Mouse (Mus musculus): ENCODE data around the gene Pakap.
A peak's percentile ranks its signal among the peaks of the same experiment; 100 is the strongest.

Pakap gene

DNA sequence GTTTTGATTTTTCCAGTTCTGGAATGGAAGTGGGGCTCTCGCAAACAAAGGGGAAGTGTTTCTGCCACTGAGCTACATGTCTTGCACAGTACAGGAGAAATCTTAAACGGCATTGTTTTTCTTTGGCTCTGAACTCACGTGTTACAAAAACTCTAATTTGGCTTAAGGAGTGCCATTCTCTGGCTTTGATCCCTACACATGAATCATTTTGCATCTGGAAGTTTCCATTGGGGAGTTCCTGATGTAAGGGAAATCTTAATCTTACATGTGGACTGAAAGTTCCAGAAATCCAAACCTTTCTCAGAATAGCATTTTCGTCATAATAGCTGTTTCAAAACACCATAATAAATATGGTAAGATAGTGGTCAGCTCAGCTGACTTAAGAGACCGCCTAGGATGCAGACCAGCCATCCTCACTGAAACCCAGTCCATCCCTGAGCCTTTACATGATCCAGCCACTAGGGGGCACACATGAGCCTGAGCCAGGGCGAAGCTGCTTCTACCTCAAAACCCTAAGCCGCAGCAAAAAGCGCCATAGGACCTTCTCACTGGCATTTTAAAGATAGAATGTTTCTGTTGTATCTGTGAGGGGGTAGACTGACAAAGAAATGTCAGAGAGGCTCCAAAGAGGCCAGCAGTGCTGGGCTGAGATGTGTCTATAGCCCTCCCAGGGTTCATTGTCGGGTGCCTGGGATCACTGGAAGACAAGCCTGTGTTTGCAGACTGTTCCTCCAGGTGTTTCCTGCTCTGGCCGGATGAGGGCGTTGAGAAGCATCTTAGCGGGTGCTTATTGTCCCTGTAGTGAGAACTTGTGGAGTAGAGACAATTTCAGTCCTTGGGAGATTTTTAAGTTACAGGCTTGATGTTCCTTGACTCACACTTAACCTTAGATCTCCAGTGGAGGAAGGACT lies 105.3 kb downstream of the Pakap start:
- DNase-seq (ENCODE audit: low spot score in 2 of 2): peak; percentile 55 to 79

GRCm38 (mm10) chr4:57674351-57674750 lies 106.4 kb downstream of the Pakap start:
- DNase-seq (ENCODE audit: low spot score in 2 of 2): no peak

DNA sequence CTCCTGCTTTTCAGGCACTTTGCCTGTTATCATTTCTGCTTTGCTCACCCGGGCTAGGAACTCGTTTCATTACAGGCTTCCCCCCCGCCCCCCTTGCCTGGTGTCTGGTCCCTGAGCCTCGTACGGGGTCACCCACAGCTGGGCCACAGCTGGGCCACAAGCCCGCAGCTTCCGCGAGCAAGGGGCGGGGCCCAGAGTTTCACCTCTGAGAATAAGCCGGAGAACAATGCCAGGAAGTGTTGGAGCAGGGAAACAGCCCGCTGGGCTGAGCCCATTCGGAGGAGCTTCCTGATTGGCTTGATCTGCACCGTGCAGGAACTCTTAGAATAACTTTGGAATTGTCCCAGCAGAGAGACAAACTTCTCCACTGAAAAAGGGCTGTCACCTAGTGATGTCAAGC lies 107.4 kb downstream of the Pakap start:
- no peak for DNase-seq (ENCODE audit: low spot score in 2 of 2)

- no peak for DNase-seq (ENCODE audit: low spot score in 2 of 2)
Observed at GRCm38 (mm10) chr4:57677916-57678315, 109.9 kb downstream of the Pakap start.

DNA sequence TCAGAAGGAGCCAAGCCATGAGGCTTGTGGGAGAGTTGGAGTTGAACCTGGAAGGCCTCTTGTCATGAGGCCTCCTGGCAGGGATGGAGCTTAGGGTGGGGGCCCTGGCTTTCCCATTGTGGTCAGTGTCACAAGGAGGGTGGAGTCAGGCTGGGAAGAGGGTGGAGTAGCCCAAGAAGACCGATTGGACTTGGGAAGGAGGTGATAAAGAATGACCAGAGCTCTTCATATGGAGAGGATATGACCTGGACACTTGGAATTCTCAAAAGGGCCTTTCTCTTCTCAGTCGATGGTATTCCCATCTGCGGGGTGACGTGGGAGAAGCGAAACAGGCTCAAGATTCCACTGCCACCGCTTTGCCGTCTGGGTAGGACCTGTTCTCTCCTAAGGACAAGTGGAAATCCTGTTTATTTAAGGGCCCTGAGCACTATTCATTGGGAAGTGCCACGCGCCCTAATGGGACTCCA lies 111.0 kb downstream of the Pakap start:
- no peak for DNase-seq (ENCODE audit: low spot score in 2 of 2)

DNA sequence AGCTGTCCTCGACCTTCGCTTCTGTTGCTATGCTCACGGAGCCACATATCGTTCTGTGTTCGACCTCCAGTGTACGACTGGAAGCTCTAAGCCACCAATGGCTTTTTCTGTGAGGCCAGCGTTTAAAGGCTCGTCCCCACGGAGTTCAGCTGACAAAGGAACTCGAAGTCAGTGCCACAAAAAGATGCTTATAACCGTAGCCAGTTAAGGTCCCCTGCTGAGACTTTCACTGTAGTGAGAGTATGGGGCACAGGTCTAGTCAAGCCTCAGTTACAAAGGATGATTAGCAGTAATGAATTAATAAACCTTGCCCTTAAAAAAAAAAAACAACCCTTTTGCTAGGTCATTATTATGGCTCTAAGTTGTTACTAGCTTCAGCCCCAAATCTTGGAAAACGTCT lies 112.2 kb downstream of the Pakap start:
- no peak for DNase-seq (ENCODE audit: low spot score in 2 of 2)

DNA sequence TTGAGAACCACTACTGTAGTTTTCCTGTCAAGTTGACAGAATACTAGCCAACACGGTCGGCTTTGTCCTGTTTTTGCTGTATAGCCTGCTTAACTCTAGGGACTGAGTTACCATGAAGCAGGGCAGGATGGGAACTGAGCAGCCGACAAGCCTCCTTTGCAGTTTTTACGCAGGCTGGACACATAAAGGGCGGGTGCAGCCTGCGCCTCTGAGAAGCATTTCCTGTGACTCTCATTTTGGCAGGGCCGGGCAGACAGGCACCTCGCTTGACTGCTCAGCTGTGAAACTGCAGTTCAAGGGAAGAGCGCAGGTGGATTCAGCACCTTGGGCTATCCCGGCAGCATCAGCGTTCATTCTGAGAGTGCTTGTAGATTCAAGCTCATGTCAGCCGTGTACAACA lies 113.5 kb downstream of the Pakap start:
- no peak for DNase-seq (ENCODE audit: low spot score in 2 of 2)

GRCm38 (mm10) chr4:57682341-57682740 lies 114.4 kb downstream of the Pakap start:
- no peak for DNase-seq (ENCODE audit: low spot score in 2 of 2)

DNA sequence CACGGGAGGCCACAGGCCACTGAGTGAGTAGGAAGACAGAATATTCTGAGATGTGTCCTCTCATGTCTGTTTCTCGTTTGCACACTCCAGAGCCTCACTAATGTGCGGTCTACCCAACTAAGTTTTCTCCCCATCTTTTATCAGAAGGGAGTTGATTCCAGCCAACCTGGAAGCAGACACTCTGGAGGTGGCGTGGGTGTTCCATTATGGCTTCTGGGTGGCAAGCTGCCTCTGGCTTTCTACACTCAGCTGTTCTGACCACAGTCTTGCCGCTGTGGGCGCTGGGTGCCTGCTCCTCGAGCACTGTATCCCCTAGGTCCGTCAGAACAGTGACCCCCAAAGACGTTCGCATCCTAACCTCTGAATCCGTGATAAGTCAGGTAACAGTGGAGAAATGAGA lies 115.0 kb downstream of the Pakap start:
- no peak for DNase-seq (ENCODE audit: low spot score in 2 of 2)

GRCm38 (mm10) chr4:57684676-57685215 lies 116.8 kb downstream of the Pakap start:
- DNase-seq (ENCODE audit: low spot score in 2 of 2): no peak

DNA sequence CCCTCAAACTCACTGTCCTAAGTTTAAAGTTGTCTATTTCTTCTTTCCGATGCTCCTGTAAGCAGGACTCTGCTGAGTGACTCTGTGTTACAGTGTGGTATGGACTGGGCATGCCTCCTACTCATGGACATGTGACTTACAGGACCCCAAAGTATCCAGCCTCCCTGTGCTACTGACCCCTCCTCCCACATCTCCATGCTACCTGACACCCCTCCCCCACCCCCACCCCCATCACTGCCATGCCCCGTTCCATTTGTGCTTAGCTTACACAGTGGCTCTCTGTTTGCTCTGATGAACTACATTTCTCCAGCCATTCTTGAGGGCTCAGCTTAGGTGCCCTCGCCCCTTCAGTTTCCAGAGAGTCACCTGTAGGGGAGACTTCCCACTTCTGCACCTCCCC lies 118.8 kb downstream of the Pakap start:
- DNase-seq (ENCODE audit: low spot score in 2 of 2): no peak

GRCm38 (mm10) chr4:57687583-57687982 lies 119.6 kb downstream of the Pakap start:
- DNase-seq (ENCODE audit: low spot score in 2 of 2): no peak

GRCm38 (mm10) chr4:57688131-57688530 lies 120.2 kb downstream of the Pakap start:
- DNase-seq (ENCODE audit: low spot score in 2 of 2): no peak

- no peak for DNase-seq (ENCODE audit: low spot score in 2 of 2)
Observed at GRCm38 (mm10) chr4:57690001-57690400, 122.0 kb downstream of the Pakap start.

GRCm38 (mm10) chr4:57690805-57691204 lies 122.8 kb downstream of the Pakap start:
- no peak for DNase-seq (ENCODE audit: low spot score in 2 of 2)

DNA sequence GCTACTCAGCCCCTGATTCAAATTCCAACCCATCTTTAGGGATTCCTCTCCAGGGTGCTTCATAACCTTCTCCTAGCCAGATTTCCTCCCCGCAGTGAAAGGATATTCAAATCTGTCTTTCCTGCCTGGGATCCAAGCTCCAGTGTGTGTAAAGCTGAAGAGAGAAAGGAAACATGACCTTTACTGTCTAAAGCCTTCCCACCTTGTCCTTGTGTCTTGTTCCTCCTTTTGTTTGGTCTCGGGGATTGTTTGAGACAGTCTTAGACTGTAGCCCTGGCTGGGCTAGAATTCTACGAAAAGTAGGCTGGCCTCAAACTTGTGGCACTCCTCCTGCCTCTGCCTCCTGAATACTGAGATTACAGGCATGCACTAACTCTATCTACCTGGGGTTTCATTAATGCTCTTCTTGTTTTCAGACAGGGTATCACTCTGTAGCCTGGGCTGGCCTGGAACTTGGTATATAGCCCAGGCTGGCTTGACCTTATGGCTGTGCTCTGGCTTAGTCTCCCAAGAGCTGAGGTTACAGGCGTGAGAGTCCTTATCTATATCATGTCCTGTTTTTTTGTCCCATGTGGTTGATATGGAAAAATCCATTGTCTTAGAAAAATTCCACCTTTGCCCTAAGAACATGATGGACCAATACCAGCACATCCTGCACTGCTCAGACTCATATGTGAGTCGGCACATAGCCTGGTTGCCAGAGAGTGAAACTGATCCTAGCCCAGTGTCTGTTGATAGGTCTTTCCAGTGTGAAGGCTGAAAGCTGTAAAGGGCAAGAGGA lies 126.6 kb downstream of the Pakap start:
- DNase-seq (ENCODE audit: low spot score in 2 of 2): no peak

GRCm38 (mm10) chr4:57696955-57697354 lies 129.0 kb downstream of the Pakap start:
- no peak for DNase-seq (ENCODE audit: low spot score in 2 of 2)

DNA sequence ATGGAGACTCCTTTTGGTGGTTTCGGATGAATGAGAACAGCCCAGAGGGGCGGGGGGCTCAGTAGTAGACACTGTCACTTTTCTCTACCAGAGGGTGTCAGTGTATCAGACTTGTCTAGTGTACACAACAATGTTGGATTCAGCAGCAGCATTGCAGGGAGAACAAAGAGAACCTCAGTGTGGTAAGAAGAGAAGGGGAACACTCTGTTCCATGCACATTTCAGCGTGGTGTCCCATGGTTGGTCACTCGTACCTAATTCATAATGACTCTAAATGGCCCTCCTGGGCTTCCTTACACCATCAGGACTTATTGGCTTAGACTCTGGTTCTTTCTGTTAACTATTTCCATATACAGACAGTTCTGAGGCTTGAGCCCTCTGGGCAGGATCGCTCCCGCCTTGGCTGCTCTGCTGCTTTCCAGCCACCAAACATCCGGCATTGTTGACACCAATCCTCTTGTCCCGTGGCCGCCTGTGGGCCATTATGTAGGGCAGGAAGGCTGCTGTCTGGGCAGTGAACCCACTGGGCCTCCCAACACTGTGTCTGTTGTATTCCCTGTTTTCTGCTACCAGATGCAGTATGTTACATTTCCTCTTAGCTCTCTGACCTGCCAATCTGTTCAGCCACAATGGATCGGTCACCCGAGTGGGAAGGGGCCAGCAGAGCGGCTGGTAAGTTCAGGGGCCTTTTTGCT lies 130.1 kb downstream of the Pakap start:
- no peak for DNase-seq (ENCODE audit: low spot score in 2 of 2)

DNA sequence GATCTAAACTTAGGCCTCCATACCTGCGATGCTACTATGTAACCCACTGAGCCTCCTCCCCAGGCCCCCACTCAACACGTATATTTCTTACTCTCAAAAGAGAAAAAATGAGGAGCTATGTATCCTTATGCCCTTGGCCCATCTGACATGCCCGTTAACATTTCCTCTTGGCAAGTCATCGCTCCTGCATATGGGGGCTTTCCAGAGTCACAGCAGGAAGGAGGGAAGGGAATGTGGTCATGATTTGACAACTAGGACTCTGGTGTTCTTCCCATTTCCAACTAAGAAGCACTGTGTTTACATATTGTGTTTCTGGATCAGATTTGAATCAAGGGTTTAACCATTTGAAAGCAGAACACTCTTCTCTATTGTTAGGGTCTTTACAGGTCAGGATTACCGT lies 133.6 kb downstream of the Pakap start:
- no peak for DNase-seq (ENCODE audit: low spot score in 2 of 2)

DNA sequence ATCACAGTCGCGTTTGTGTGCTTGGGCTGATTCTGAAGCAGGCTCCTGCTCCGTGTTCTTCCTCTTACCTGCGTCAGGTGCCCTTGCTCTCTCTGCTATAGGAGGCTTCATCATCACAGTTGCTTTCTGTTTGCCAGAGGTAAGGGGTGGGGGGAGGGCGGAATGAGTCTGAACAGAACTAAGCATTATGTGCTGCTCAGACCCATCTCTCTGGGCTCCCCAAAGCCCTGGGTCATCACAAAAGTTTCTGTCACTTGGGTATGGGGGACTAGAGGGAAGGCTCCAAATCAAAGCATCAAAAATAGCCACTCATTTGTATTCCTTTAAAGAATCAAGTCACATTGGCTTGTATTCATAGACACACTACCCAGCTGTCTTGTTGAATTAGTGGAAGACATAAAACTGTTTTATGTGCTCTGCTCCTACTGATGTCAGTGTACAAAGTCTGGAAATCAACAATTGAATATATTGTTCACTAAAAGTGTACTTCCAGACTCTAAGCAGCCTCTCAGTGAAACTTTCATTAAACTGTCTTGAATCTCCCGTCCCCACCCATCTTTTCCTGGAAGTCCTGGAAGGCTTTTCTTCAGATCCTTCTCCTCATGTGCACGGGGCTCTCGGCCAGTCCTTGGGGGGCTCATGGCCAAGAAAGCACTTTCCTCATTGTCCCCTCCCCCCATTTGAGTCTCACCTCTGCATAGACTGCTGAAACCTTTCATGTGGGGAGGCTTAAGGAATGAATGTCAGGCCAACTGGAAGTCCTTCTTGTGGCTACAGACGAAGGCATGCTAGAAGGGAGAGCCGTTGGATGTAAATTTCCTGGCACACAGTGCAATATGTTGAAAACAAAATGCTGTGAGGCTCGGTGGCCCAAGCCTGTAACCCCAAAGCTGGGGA lies 135.8 kb downstream of the Pakap start:
- DNase-seq (ENCODE audit: low spot score in 2 of 2): no peak

DNA sequence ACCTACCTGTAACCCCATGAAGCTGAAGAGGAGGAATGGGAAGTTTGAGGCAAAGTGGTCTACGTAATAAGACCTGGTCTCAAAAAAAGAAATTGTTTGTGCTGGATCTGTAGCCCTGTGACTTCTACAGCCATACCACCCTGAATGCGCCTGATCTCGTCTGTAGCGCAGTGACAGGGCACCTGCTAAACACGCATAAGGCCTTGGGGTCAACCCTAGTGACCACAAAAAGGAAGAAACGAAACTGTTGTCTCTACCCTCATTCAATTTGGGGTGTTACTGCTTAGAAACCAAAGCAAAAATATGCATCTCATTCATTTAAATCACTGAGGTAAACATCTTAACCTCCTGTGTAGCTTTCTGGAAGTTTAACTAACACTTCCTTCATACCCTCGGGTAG lies 136.6 kb downstream of the Pakap start:
- DNase-seq (ENCODE audit: low spot score in 2 of 2): no peak

Measured in frontal cortex, postnatal 14 days (tissue).